Mouse (Mus musculus) small intestine, adult 2 months (tissue): ENCODE data around the gene Tmem151b. TPM values are rescaled to one million over a fixed set of nuclear protein-coding genes. Genes with fewer than 3 reads are reported as not detected.

Source experiments
- H3K27ac ChIP-seq: fragments of 200-500 bp; 2 replicates; pipeline ENCODE4 v1.5.1; 2012; ENCODE audit warnings: low read depth, low read length, control low read depth, inconsistent platforms; ENCODE audit not compliant: insufficient read depth
- H3K27me3 ChIP-seq: fragments of 200-500 bp; 2 replicates; pipeline ENCODE4 v1.6.1; 2012; ENCODE audit warnings: mild to moderate bottlenecking, moderate library complexity, low read length, inconsistent platforms; ENCODE audit not compliant: control insufficient read depth, insufficient read depth
- H3K36me3 ChIP-seq: fragments of 200-500 bp; 2 replicates; pipeline ENCODE4 v1.6.1; 2012; ENCODE audit warnings: mild to moderate bottlenecking, low read length, control low read depth, inconsistent platforms; ENCODE audit not compliant: control insufficient read depth, insufficient read depth
- H3K4me1 ChIP-seq: fragments of 200-500 bp; 2 replicates; pipeline ENCODE4 v1.6.1; 2012; ENCODE audit warnings: low read length, inconsistent platforms, mixed read lengths; ENCODE audit not compliant: control insufficient read depth, insufficient read depth, insufficient read length
- H3K4me3 ChIP-seq: fragments of 200-500 bp; 2 replicates; pipeline ENCODE4 v1.5.1; 2012; ENCODE audit warnings: low read depth, mild to moderate bottlenecking, control low read depth, inconsistent platforms, low read length, moderate library complexity
- CTCF ChIP-seq: fragments of 200-500 bp; IDR thresholded peaks from 2 replicates; pipeline ENCODE4 v1.5.1; 2012; ENCODE audit warnings: low read depth, mild to moderate bottlenecking, control low read depth, inconsistent platforms, low read length, moderate library complexity, mixed read lengths; ENCODE audit not compliant: insufficient replicate concordance, insufficient read length; ENCODE audit errors: extremely low read depth
- POLR2A ChIP-seq: fragments of 200-500 bp; IDR thresholded peaks from 2 replicates; pipeline ENCODE4 v1.6.1; 2012; ENCODE audit warnings: low read depth, mild to moderate bottlenecking, control low read depth, inconsistent platforms, low read length, moderate library complexity
- WGBS: fragments of 180-500 bp; shearing (Covaris S2); methylation state at CpG from one replicate; pipeline ENCODE4 v1.1.7; 2018; 5-methylcytosine and 5-hydroxymethylcytosine counted together
- polyA plus RNA-seq: library from polyadenylated mRNA; depleted of rRNA; stranded (reverse); fragments of >200 nt; gene quantifications from 2 replicates; pipeline ENCODE4 v1.2.3, GENCODE M21; 2012

Tmem151b gene
- polyA plus RNA-seq, 1 experiment, result 0.94 TPM

- 59% methylated on average over 8 of the region's 8 CpGs for WGBS
- Histone ChIP-seq H3K27ac (no peak overlapping the region), H3K36me3 (peaks cover 5% of the 10 kb centered on the region), H3K4me3 (no peak overlapping the region), H3K4me1 (no peaks in the 10 kb centered on the region), H3K27me3 (no peaks in the 10 kb centered on the region)
- TF ChIP-seq CTCF, result peak; percentile 74; the same call in 1 of the 2 replicates
- no peak for TF ChIP-seq POLR2A
These were observed 33.0 kb downstream of the Tmem151b start for GRCm38 (mm10) chr17:45516488-45516887.

- TF ChIP-seq CTCF (no peak), POLR2A (no peak)
- WGBS, result 86% methylated on average over 10 of the region's 10 CpGs
- no peaks in the 10 kb centered on the region for H3K4me1 ChIP-seq
These were observed 33.7 kb downstream of the Tmem151b start for GRCm38 (mm10) chr17:45515806-45516205.

GRCm38 (mm10) chr17:45515204-45515726 lies 34.2 kb downstream of the Tmem151b start:
- Histone ChIP-seq H3K27me3 (no peaks in the 10 kb centered on the region), H3K4me3 (no peak overlapping the region), H3K27ac (no peak overlapping the region), H3K36me3 (peaks cover 6% of the 10 kb centered on the region), H3K4me1 (no peaks in the 10 kb centered on the region)
- TF ChIP-seq POLR2A (no peak), CTCF (no peak)
- 39% methylated on average over 15 of the region's 15 CpGs for WGBS

More at GRCm38 (mm10) chr17:45515806-45516205, 33.7 kb downstream of the Tmem151b start:
- H3K27ac ChIP-seq, result no peak overlapping the region
- H3K36me3 ChIP-seq, result peaks cover 6% of the 10 kb centered on the region
- H3K4me3 ChIP-seq, result no peak overlapping the region
- H3K27me3 ChIP-seq, result no peaks in the 10 kb centered on the region

GRCm38 (mm10) chr17:45511757-45512156 lies 37.7 kb downstream of the Tmem151b start:
- TF ChIP-seq CTCF, result no peak
- no peak for TF ChIP-seq POLR2A
- WGBS, result 84% methylated on average over 4 of the region's 4 CpGs
- H3K27ac ChIP-seq, result no peak overlapping the region

GRCm38 (mm10) chr17:45510871-45511270 lies 38.6 kb downstream of the Tmem151b start:
- no peaks in the 10 kb centered on the region for H3K27me3 ChIP-seq
- peaks cover 7% of the 10 kb centered on the region for H3K36me3 ChIP-seq
- no peaks in the 10 kb centered on the region for H3K4me1 ChIP-seq
- H3K4me3 ChIP-seq, result no peak overlapping the region
- TF ChIP-seq POLR2A (no peak), CTCF (no peak)
- H3K27ac ChIP-seq, result no peak overlapping the region
- WGBS, result 82% methylated on average over 4 of the region's 4 CpGs

More at GRCm38 (mm10) chr17:45511757-45512156, 37.7 kb downstream of the Tmem151b start:
- H3K36me3 ChIP-seq, result peaks cover 7% of the 10 kb centered on the region
- H3K27me3 ChIP-seq, result no peaks in the 10 kb centered on the region
- no peaks in the 10 kb centered on the region for H3K4me1 ChIP-seq
- no peak overlapping the region for H3K4me3 ChIP-seq

GRCm38 (mm10) chr17:45506700-45507189 lies 42.7 kb downstream of the Tmem151b start, which contains the start of gene Aars2:
Aars2 (plus strand) TSS chr17:45506841.
- WGBS, result under 1% methylated on average over 42 of the region's 42 CpGs
- no peaks in the 10 kb centered on the region for H3K27me3 ChIP-seq
- peak; percentile 58 for TF ChIP-seq POLR2A
- TF ChIP-seq CTCF, result peak; percentile 92
- H3K4me1 ChIP-seq, result no peaks in the 10 kb centered on the region
- peak within 1 kb of the TSS; percentile 75 for H3K27ac ChIP-seq
- H3K4me3 ChIP-seq, result peak within 1 kb of the TSS; percentile 99
- peaks cover 7% of the 10 kb centered on the region for H3K36me3 ChIP-seq

GRCm38 (mm10) chr17:45505941-45506465 lies 43.5 kb downstream of the Tmem151b start:
- WGBS, result 68% methylated on average over 6 of the region's 6 CpGs
- no peaks in the 10 kb centered on the region for H3K27me3 ChIP-seq
- peaks cover 6% of the 10 kb centered on the region for H3K36me3 ChIP-seq
- no peak overlapping the region for H3K4me3 ChIP-seq
- TF ChIP-seq POLR2A (no peak), CTCF (no peak)
- no peaks in the 10 kb centered on the region for H3K4me1 ChIP-seq
- no peak overlapping the region for H3K27ac ChIP-seq
